Mouse (Mus musculus): ENCODE results near the gene Itga7.

Gene Itga7

DNA sequence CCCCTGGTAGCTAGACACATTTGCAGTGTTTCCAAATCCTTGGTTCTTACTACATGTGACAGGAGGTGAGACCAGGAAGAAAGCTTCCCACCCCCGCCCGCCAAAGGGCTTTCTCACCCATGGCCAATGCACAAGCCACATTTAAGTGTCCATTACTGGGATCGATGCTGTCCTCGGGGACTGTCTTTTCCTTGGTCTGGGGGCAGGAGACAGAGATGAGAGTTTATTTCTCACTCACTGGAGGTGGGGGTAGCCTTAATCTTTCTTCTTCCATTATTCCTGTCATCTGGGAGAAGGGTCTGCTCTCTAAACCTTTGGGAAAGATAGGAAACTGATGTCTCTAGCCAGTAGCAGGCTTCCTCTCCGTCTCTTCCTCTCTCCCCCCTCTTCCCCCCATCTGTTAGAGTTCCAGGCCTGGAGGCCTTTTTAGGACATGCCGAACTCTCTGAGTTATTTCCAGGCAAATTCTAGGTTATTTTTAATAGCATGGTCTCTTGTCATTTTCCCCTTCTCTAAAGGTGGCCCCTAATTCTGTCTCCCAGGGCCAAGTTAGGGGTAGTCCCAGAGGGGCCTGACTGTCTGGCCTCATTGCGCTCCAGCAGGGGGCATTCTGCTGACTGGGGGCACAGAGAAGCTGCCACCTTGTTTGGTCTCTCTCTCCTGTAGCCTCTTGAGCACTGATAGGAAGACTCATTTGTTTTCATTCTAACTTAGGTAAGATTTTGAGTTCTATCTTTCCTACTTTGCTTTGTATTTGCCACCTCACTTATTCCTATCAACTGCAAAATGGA, 1.6 kb downstream of the Itga7 start:
- no peak for DNase-seq (ENCODE audit: low spot score)

DNA sequence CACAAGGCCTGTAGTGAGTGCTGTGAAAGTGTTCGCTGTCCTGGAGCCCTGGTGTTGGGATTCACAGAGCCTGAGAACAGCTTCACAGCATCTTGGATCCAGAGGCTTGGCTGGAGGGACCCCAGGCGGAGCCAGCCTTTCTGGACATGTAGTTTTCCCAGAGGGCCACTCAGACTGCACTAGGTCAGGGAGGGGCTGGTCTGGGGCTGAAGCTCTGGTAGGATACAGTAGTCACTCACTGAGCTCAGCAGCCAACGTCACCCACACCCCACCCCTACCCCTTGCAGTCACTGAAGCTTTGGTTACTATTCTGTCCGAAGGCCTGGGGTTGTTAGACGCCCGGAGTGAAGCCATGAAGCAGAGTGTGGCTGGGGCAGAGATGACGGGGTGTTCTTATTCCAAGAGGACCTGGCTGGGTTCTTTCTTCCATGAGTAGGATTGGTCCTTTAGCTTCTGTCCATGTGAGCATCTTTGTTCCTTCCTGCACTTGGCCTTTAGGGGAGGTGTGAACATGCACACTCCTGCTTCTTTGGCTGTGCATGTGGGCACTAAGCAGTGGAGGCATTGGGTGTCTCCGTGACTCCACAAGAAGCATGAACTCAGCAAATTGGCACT, 2.3 kb downstream of the Itga7 start:
- no peak for DNase-seq (ENCODE audit: low spot score)

DNA sequence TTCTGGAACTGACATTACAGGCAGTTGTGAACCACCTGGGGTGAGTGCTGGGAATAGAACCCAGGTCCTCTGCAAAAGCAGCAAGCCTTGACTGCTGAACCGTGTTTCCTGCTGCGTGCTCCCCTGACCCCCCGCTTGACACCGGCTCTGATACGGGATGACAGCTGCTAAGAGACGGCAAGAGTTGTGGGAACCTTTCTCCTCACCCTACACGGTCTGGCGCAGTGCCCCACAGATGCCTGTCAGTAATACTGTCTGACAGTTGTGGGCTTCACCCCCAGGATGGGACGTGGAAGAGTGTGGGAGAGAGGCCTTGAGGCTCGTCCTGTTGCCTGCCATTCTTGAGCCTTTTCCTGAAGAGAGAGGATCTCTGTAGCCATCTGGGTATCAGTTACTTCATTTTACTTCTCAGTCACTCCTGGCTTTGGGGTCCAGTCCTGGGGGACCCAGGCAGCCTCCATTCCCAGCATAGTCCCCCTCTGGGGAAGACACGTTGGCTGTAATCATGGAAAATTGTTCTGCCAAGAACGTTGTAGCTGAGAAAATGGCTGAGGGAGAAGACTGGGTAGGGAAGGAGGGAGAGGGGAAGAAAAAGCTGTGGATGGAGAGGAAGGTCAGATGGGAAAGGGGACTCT, 4.3 kb downstream of the Itga7 start:
- no peak for DNase-seq (ENCODE audit: low spot score)

DNA sequence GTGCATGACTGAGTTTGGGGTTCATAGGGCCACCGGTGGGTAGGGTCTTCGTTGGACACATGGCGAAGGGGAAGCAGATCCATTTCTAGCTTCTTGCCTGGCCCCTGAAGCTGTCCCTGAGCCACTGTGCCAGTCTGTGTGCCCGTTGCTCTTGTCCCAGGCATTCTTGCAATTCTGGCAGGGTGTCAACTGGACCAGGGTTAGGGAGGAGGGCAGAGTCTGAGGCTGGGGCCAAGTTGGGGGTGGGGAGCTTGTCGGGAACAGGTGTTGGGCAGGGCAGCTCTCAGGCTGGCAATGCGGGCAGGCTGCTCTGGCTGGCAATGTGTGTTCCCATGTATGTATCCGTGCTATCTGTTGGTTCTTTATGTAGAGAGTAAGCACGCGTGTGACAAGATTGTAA, 4.8 kb downstream of the Itga7 start:
- no peak for DNase-seq (ENCODE audit: low spot score)

DNA sequence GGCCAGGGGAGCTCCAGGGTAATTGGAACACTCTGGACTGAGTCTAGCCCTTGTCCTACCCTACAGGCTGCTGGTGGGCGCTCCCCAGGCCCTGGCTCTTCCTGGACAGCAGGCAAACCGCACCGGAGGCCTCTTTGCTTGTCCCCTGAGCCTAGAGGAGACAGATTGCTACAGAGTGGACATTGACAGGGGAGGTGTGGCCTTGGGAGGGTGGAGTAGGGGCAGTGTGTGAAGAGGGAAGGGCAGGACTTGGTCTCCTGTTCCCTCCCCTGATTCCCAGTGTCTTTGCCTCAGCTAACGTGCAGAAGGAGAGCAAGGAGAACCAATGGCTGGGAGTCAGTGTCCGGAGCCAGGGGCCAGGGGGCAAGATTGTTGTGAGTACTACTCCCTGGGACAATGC, 5.4 kb downstream of the Itga7 start:
- DNase-seq (ENCODE audit: low spot score): no peak

DNA sequence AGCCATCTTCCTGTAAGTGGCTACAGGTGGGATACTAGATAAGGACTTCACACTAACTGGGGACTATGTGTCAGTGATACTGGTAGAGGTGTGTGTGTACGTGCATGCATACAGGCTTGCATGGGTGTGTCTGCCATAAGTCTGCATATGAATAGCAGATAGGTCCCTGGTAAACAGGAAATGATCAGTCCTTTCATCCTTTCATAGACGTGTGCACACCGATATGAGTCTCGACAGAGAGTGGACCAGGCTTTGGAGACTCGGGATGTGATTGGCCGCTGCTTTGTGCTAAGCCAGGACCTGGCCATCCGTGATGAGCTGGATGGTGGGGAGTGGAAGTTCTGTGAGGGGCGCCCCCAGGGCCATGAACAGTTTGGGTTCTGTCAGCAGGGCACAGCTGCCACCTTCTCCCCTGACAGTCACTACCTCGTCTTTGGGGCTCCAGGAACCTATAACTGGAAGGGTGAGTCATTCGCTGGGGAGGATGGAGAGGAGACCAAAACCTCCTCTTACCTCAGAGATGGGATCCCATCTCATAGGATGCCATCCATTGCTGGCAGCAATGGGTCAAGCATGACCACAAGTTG, 7.0 kb downstream of the Itga7 start:
- no peak for DNase-seq (ENCODE audit: low spot score)

DNA sequence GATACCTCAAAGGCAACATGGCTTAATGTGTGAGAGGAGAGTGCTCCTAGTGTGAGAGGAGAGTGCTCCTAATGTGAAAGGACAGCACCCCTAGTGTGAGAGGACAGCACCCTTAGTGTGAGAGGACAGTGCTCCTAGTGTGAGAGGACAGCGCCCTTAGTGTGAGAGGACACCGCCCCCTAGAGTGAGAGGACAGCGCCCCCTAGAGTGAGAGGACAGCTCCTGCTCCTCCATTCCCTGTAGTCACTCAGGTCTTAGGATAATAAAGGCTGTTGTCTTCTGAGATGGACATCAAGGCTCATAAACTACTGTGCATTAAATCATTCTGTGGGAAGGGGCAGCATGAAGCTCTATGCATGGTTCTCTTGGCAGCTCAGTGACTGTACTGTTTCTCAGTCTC, 12.1 kb downstream of the Itga7 start:
- DNase-seq (ENCODE audit: low spot score): no peak

DNA sequence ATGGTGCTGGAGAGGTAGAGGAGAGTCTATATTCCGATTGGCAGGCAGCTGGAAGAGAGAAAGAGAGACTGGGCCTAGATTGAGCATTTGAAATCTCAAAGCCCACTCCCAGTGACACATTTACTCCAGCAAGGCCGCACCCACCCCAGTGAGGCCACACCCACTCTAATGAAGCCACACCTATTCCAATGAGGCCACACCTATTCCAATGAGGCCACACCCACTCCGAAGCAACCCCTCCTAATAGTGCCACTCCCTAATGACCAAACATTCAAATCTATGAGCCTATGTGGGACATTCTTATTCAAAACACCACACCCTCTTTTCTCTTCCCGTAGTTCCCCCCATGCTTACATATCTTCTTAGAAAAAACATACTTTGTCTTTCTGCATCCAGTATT, 13.9 kb downstream of the Itga7 start:
- DNase-seq (ENCODE audit: low spot score): no peak

DNA sequence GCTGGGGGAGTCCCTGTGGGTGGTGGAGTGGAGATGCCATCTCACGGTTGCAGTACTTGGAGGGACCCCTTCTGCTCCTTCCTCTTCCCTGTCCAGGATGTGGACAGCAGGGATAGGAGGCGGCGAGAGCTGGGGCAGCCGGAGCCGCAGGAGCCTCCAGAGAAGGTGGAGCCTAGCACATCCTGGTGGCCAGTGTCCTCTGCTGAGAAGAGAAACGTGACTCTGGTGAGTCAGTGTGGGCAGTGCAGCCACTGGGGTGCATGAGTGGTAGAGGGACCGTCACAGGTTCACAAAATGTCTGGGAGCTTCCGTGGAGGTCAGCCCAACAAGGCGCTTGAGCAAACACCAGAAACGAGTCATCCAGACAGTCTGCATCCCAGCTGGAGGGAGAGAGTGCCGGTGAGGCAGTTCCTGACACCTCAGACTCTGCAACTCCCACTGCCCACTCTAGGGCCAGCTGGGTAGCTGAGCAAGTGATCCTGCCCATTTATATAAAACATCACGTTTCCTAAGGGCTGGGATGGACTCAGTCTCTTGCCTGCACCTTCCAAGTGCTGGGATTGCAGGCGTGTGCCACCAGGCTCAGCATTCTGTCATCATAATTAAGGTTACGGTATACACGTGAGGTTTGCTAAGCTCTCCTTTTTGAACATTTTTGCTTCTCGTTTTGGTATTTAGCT, 16.7 kb downstream of the Itga7 start:
- DNase-seq (ENCODE audit: low spot score): no peak

DNA sequence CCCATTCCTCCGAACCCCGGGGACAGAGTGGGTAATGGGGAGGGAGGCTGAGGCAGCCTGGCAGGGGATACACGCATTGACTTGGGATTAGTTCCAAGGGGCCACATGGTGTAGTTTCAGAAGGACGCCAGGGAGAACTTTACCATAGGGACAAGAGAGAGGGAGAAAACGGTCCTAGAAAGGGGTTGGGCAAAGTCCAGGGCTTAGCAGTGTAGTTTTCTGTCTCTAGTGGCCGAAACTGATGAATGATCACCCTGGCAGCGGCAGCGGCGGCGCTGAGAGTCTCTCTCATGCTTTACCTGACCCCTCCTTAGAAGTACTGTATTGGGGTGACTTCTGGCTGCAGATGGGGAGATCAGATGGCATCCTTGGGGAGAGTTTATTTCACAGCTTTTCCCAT, 24.7 kb downstream of the Itga7 start:
- no peak for DNase-seq (ENCODE audit: low spot score)

DNA sequence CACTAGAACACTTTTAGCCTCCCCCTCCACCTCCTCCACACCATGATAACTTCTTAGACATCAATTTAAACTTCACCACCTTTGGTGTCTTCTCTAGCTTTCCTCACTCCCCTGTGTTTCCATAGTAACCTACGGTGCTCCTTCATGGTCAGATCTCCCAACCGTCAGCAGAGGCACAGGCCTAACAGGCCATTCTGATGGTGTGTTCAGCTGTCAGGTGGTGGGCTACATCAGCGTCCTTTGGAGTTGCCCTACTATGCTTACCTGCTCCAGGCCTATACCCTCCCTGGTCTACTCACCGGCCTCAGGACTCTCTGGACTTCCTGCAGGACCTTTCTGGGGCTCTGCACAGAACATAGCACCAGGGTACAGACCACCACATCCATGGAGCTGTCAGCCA, 26.5 kb downstream of the Itga7 start:
- DNase-seq (ENCODE audit: low spot score): no peak

DNA sequence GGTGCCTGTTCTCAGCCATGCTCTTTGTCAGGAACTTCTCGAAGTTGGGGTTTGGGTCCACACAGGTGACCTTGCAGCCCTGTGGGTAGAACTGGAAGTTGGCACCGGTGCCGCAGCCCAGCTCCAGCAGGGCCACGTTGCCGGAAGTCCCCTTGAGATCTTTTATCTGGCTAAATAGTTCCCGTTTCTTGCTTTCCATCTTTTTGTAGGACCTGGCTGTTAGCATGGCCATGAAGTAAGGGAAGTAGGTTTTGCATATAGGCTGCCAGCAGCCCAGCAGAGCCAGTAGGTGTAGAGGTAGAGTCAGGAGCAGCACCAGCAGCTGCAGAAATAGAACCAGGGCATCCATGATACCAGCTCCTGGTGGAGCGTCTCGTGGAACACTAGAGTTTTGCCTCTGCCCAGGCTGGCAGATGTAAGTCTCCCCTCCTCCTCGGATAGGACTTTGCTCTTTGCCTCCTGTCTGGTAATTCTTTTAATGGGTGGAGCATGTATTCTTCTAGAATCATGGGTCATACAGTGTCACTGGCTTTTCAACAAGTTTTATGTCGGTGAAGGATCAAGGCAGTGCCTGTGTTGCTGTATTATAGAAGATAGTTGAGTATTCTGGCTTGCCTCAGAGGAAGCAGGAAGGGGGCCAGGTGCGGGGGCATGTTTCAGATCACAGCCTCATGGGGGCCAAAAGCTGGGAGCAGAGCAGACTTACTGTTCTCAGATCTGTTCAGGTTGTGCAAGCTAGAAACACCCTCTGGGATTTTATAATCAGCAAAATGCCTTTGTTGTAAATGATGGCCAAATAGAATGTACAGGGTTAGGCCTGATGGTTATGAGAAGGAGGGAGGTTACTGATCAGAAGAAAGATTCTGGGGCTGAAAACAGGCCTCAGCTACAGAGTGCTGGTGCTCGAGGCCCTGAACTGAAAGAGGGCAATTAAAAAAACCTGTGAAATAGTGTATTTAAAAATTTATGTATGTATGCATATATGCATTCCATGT, 27.3 kb downstream of the Itga7 start, which contains the start of gene Mettl7b:
TSS of gene Mettl7b (minus strand) at position 399 of the 995 bp plus-strand sequence.
- no peak for DNase-seq (ENCODE audit: low spot score)

DNA sequence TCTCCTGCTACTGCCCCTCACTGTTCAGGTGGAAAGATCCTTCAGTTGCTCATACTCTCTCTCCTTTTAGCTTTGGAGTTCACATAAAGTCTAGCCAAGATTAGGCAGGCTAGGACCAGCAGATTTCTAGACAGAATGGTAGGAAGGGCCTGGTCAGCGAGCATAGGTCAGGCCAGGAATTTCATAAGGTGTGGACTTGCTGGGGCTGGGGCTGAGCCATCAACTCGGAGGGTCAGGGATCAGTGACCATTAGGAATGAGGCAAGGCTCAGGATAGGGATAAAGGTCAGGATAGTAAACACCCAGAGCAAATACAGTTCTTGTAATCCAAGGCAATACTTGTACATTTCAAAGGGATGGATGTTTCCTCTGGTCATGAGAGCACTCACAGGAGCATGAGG, 31.3 kb downstream of the Itga7 start:
- no peak for DNase-seq (ENCODE audit: low spot score)

DNA sequence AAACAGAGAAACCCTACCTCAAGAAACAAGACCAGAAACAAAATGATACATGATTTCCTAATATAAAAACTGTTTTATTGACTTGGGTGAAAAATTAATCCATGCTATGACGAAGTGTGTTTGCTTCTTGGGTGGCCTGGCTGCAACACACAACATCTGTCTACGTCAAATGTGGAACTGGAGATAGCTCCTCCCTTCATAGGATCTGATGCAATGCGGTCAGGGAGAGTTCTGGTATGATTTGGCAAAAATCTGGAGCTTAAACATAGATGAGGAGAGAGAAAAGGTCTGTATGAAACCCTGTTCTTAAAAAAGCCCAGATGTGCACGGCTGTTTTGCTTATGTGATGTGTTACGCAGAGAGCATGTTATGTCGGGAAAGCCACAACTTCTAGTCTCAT, 32.3 kb downstream of the Itga7 start:
- DNase-seq (ENCODE audit: low spot score): no peak

DNA sequence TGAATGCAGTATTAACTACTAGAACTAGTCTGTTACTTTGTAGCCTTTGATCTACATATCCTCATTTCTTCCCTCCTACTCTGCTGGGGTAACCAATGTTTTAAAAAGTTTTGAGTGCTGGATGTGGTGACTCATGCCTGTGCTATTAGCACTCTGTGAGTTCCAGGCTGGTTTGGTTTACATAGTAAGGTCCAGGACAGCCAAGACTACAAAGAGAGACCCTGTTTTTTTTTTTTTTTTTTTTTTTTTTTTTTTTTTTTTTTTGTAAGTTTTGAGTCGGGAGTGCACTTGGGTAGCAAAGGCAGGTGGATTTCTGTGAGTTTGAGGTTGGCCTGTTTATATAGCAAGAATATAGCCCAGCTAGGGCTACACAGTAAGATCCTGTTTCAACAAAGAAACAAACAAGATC, 34.7 kb downstream of the Itga7 start:
- no peak for DNase-seq (ENCODE audit: low spot score)

DNA sequence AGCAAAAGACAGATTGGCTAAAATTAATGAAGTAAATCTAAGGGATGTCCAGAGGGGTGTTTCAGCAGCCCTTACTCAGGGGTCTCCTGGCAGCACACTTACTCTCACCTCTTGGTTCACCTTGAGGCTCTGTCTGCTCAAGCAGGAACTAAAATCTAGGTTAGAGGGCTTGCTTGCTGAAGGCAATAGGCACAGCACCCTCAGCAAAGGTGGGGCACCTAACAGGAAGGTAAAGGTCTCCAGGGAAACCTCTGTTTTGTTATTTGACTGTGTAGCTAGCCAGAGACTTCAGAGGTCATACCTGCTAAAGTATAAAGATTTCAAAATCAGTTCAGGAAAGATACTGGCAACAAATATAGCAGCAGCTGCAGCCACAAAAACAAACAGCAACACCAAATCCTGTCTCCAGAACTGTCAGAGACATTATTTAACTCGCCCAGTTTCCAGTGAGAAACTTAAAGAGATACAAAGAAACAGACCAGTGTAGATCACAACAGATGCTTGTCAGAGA, 37.2 kb downstream of the Itga7 start:
- no peak for DNase-seq (ENCODE audit: low spot score)

DNA sequence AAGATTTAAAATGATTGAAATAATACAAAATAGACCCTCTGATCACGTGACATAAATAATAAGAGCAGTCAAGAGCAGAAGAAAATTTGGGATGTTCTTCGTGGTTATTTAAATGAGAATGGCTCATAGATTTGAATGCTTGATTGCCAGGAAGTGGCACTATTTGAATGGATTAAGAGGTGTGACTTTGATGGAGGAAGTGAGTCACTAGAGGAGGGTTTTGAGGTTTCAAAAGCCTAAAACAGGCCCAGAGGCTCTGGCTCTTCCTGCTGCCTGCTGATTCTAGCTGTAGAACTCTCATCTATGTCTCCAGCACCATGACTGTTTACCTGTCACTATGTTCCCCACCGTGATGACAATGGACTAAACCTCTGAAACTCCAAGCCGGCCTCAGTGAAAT, 39.2 kb downstream of the Itga7 start:
- no peak for DNase-seq (ENCODE audit: low spot score)

DNA sequence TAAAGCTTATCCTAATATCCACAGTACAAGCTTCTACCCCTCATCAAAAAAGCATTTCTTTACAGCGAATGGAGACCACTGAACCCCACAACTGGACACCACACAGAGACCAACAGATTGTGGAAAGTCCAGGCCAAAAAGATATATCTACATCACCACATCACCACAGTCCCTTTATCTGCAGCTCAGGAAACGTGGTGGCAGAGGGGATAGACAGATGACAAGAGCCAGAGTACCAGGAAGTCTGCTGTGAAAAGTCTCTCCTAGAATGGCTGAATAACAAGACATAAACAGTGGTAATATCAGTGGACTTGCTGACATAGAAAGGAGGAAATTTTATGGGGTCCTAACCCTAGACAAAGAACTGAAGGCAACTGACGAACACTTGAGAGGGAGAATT, 42.8 kb downstream of the Itga7 start:
- DNase-seq (ENCODE audit: low spot score): no peak

DNA sequence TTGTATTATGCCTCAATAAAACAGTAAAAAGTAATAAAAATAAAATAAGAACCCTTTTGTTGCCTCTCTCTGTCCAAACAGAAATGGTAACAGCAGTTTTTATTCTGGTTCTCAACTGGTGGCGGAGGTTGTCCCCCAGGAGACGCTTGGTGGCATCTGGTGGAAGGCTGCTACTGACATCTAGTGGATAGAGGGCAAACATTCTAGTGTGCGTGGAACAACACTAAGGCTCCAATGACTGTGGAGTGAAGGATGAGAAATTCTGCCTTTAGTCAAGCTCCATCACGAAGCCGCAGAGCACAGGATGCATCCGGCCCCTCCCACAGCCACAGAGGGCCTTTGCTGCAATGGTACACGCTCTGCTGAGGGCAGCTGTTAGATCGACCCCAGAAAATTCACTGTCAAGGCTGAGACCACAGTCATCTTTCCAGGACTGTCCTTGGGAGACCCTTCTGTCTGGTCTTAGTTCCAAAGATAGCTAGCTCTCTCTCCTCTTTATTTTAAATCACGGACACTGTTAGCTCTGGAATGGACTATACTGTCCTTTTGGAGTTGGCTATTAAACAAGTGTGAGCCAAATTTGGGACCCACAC, 44.0 kb downstream of the Itga7 start:
- DNase-seq (ENCODE audit: low spot score): peak; percentile 22

DNA sequence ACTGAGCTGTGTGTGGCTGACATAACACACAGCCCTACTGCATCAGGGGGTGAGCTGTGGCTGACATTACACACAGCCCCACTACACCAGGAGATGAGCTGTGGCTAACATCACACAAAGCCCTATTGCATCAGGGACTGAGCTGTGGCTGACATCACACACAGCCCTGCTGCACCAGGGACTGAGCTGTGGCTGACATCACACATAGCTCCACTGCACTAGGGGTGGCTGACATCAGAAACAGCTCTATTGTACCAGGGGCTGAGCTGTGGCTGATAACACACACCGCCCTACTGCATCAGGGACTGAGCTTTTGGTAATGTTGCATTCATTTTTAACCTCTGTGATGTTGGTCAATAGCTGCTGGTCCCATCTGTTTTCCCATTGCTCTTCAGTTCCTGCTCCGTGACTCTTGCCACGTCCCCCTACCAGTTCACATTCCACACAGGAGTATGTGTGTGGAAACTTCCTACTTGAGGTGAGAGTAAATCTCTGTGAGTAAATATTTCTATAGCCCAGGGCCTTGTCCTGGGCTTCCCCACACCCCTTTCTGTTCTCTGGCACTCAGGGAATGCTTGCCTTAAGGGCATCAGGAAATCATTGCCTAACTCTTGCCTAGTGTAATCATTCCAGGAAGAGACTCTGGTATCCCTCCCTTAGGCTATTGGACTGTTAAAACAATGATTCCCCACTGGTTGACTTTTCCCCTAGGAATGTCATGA, 47.2 kb downstream of the Itga7 start:
- DNase-seq (ENCODE audit: low spot score): no peak

All from layer of hippocampus, adult 9-10 months (tissue).